Mouse (Mus musculus): ENCODE data around the gene Gm17657. TPM values are rescaled to one million over a fixed set of nuclear protein-coding genes. Genes with fewer than 3 reads are reported as not detected.
A peak's percentile ranks its signal among the peaks of the same experiment; 100 is the strongest.

Gm17657 gene
- not detected in 2 replicates for polyA plus RNA-seq (2015; fragmentation: Nextera tagmentation; extraction: Ambion mirVana)

DNA sequence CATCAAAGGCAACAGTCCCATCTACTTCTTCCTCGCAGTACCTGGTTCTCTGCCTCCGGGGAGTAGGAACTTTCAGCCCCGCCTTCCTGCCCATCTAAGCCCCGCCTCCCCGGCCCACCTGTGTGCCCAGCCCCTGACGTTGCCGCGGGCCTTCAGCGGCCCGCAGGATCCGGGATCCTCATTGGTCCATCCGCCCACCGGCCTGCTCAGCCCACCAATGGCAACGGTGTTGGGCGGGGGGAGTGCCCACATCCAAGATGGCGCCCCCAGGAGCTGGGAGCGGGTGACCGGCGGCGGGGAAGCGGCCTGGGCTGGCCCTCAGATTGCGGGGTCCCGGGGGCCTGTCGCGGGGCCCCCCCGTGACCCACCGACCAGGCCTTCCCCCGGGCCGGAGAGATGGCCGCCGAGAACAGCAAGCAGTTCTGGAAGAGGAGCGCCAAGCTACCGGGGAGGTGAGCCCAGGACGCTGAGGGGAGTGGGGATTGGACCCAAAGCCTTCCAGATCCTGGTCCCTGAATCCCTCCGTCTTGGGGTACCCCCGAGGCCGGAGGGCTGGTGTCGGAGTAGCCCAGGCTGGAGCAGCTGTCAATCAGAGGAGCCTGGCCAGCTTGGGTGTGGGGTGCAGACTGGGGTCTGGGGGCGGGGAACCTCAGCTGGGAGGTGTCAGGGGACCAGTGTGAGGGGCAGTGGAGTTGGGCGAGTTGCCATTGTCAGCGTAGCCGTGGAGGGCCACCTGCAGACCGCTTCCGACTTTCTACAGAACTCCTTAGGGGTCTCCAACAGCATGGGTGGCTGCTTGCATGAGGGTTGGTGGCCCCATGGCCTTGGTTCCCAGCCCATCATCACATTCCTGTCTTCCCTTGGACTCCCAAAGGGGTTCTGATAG lies at the start of gene Gm17657, which contains the start of gene Tbc1d22b:
Gm17657 (minus strand) TSS at position 96 of the 886 bp plus-strand sequence.
Tbc1d22b (plus strand) TSS at position 243 of the 886 bp plus-strand sequence.
- Histone ChIP-seq H3K9ac (peak within 1 kb of the TSS; percentile 73), H3K4me1 (replicated peaks) (peaks cover 44% of the 10 kb centered on the region), H3K27me3 (no peaks in the 10 kb centered on the region), H3K4me2 (peak within 1 kb of the TSS; percentile 96), H3K36me3 (replicated peaks) (no peaks in the 10 kb centered on the region), H3K27ac (replicated peaks) (peak within 1 kb of the TSS; percentile 49; the same call in 1 of the 2 replicates), H3K9me3 (replicated peaks) (no peaks in the 10 kb centered on the region), H3K4me3 (replicated peaks) (peak within 1 kb of the TSS; percentile 74)
- 2% methylated on average over 44 of the region's 44 CpGs for WGBS (ENCODE audit: insufficient replicate concordance)
- ATAC-seq (ENCODE audit: insufficient read depth) = peak; percentile 94

DNA sequence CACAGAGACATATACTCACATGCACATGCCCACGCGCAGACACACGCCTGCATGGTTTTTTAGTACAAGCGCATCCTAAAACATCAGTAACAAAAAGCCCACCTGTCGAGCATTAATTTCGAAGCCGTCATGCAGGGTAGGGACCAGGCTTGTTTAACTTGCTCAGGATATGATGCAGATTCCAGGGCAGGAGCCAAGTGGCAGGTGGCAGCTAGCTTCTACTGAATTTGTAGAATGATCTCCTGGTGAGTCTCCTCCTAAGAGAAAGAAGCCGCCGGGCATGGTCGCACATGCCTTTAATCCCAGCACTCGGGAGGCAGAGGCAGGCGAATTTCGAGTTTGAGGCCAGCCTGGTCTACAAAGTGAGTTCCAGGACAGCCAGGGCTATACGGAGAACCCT lies 49.6 kb upstream of the Gm17657 start:
- no peak for ATAC-seq (ENCODE audit: insufficient read depth)
- no peak overlapping the region for H3K9ac ChIP-seq
- WGBS (ENCODE audit: insufficient replicate concordance) = 83% methylated on average over 14 of the region's 14 CpGs

DNA sequence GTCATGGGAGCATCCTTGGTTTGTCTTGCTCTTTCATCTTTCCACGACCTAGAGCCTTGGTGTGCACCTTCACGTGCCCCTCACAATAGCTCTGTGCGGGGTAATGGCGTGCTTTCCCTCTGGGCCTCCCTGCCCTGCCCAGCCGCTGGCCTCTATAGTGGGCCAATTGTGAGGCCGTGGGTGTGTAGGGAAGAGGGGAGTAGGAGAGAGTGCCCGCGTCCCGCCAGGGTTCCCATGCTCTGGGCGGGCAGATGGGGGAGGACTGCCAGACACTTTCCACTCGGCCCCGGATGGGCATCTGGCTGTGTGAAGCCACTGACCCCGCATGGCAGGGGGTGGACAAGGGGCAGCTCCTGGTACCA lies 47.3 kb upstream of the Gm17657 start:
- Histone ChIP-seq H3K36me3 (replicated peaks) (peaks cover 13% of the 10 kb centered on the region; the same call in 1 of the 2 replicates), H3K4me3 (replicated peaks) (no peak overlapping the region), H3K9ac (no peak overlapping the region), H3K27ac (replicated peaks) (no peak overlapping the region), H3K4me2 (no peak overlapping the region), H3K9me3 (replicated peaks) (no peaks in the 10 kb centered on the region), H3K4me1 (replicated peaks) (no peaks in the 10 kb centered on the region), H3K27me3 (no peaks in the 10 kb centered on the region)
- 78% methylated on average over 13 of the region's 13 CpGs for WGBS (ENCODE audit: insufficient replicate concordance)
- ATAC-seq (ENCODE audit: insufficient read depth) = no peak

More for the DNA sequence above, 49.6 kb upstream of the Gm17657 start:
- Histone ChIP-seq H3K27me3 (no peaks in the 10 kb centered on the region), H3K4me3 (replicated peaks) (no peak overlapping the region), H3K9me3 (replicated peaks) (no peaks in the 10 kb centered on the region), H3K4me2 (no peak overlapping the region), H3K4me1 (replicated peaks) (no peaks in the 10 kb centered on the region), H3K36me3 (replicated peaks) (peaks cover 20% of the 10 kb centered on the region), H3K27ac (replicated peaks) (no peak overlapping the region)

DNA sequence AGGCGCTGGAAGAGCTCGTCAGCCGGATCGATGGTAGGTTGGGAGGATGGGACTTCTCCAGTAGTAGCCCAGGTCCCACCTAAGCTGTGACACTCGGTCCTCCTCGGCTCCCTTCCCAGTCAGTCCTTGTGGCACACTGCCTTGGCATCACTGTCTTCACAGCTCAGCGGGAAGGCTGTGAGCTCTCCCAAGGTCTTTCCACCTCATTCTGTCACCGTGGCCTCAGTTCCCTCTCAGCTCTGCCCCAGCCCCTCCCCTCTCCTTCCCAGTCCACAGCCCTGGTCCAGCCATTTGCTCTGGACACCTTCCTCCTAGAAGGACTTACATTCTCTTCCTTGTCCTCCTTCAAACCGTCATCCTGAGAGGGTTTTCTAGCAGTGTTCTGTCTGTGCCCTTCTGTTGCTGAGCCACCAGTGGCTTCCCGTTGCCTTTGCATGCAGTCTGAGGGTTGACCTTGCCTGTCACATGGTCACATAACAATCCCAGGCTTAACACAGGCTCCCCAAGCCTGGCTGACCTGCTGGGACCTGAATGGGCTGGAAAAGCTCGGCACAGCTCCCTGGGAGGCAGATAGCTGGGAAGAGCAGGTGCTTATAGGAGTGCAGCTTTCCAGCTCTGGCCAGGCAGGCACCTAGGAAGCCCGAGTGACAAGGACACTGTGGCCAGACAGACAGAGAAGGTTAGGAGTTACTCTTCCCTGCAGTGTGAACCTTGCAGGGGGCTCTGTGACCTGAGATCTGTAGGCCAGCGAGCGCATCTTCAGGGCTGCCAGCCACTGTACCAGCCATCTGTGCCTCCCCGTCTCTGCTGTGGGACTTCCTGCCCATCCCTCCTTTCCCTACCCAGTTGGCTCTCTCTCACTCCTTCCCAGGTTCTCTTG lies 46.7 kb upstream of the Gm17657 start:
- no peak overlapping the region for H3K4me3 ChIP-seq (replicated peaks)
- ATAC-seq (ENCODE audit: insufficient read depth) = no peak
- H3K36me3 ChIP-seq (replicated peaks) = peaks cover 13% of the 10 kb centered on the region; the same call in 1 of the 2 replicates
- H3K27me3 ChIP-seq = no peaks in the 10 kb centered on the region
- H3K4me1 ChIP-seq (replicated peaks) = no peaks in the 10 kb centered on the region
- no peaks in the 10 kb centered on the region for H3K9me3 ChIP-seq (replicated peaks)
- no peak overlapping the region for H3K9ac ChIP-seq
- H3K27ac ChIP-seq (replicated peaks) = no peak overlapping the region
- WGBS (ENCODE audit: insufficient replicate concordance) = 73% methylated on average over 15 of the region's 15 CpGs
- H3K4me2 ChIP-seq = no peak overlapping the region

DNA sequence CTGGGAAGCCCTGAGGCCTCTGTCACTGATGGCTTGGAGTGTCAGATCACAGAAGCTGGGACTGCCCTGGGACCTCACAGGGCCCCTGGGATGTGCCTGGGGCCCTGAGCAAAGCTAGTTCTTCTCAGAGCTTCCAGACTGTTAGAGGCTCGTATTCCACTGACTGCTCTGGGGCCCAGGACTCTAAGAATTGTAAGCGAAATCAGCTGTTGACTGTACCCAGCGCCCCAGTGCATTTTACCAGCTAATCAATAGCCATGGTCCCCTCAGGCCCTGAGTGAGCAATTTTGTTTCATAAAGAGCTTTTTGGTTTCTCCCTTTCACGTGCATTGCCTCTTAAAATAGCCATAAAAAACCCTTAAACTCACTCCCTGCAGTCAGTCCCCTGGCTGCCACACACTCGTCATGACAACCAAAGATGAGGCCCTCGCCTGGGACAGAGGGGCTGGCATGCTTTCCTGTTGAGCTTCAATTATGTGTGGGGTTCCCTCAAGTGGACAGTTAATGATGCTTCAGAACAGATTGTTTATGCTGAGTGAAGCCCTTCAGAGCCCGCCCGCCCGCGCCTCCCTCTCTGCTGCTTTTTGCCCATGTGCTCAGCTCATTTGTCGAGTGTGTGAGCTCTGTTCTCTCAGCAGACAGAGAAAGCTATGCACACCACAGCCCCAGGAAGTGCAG lies 39.9 kb upstream of the Gm17657 start:
- Histone ChIP-seq H3K36me3 (replicated peaks) (peaks cover 1% of the 10 kb centered on the region; the same call in 1 of the 2 replicates), H3K27me3 (no peaks in the 10 kb centered on the region), H3K27ac (replicated peaks) (no peak overlapping the region), H3K9me3 (replicated peaks) (no peaks in the 10 kb centered on the region), H3K4me2 (no peak overlapping the region), H3K9ac (no peak overlapping the region), H3K4me1 (replicated peaks) (peaks cover 2% of the 10 kb centered on the region; the same call in 1 of the 2 replicates), H3K4me3 (replicated peaks) (no peak overlapping the region)
- WGBS (ENCODE audit: insufficient replicate concordance) = 73% methylated on average over 11 of the region's 11 CpGs
- ATAC-seq (ENCODE audit: insufficient read depth) = no peak

DNA sequence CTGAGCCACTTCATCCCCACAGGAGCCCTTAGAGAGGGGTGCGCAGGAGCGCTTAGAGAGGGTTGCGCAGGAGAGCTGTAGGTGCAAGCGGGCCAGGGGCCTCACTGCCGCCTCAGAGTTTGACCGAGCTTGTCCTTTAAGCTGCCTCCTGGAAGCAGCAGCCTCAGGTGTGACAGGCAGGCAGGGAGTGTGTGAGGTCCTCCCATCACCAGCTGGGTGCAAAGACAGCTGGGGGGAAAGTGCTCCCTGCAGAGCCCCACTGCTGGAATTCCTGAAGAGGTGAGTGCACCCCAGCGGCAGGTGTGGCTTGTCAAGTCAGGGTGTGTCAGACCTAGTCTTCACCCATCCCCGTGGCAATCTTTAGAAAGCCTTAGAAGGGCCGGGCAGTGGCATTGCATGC lies 37.5 kb upstream of the Gm17657 start:
- H3K4me1 ChIP-seq (replicated peaks) = peaks cover 10% of the 10 kb centered on the region; the same call in 1 of the 2 replicates
- H3K4me2 ChIP-seq = no peak overlapping the region
- no peaks in the 10 kb centered on the region for H3K9me3 ChIP-seq (replicated peaks)
- H3K36me3 ChIP-seq (replicated peaks) = no peaks in the 10 kb centered on the region
- no peak overlapping the region for H3K9ac ChIP-seq
- no peak overlapping the region for H3K4me3 ChIP-seq (replicated peaks)
- WGBS (ENCODE audit: insufficient replicate concordance) = 73% methylated on average over 9 of the region's 9 CpGs
- H3K27me3 ChIP-seq = no peaks in the 10 kb centered on the region
- no peak overlapping the region for H3K27ac ChIP-seq (replicated peaks)
- no peak for ATAC-seq (ENCODE audit: insufficient read depth)

DNA sequence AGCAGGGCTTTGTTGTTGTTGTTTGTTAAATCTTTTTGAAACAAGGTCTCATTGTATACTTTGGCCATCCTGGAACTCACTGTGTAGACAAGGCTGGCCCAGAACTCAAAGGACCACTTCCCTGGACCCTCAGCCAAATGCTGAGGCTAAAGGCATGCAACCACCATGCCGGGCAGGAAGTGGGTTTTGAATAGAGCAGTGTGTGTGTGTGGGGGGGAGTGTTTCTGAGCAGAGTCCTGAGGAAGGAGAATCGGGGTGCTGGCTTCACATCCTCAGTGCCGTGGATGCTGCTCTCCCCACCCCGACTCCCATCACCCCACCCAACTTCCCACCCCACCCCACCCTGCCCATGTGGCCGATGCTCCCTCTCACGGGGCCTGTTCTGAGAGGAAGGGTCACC lies 36.0 kb upstream of the Gm17657 start:
- no peaks in the 10 kb centered on the region for H3K9me3 ChIP-seq (replicated peaks)
- H3K27ac ChIP-seq (replicated peaks) = no peak overlapping the region
- H3K36me3 ChIP-seq (replicated peaks) = 0 out of 2 replicates have a peak, but pooled peaks cover 9% of the 10 kb centered on the region
- H3K4me1 ChIP-seq (replicated peaks) = peaks cover 14% of the 10 kb centered on the region; the same call in 1 of the 2 replicates
- no peak overlapping the region for H3K4me3 ChIP-seq (replicated peaks)
- no peak overlapping the region for H3K9ac ChIP-seq
- no peak for ATAC-seq (ENCODE audit: insufficient read depth)
- WGBS (ENCODE audit: insufficient replicate concordance) = 60% methylated on average over 6 of the region's 6 CpGs
- H3K4me2 ChIP-seq = no peak overlapping the region
- no peaks in the 10 kb centered on the region for H3K27me3 ChIP-seq

DNA sequence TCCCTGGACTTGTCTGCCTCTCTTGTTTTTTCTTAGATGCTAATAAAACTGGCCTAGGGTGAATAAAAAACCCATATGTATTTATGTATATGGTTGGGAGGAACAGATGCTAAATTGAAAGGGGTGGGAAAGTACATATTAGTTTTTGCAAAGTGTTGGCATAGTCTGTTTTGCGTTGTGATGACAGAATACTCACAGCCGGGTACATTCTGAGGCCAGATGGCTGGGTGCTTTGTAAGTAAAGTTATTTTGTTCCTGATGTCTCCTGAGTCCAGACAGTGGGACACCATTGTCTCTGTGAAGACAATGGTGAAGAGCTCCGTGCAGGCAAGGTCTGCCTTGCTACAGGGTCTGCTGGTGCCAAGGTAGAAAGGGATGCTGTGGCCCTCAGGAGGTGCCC lies 35.3 kb upstream of the Gm17657 start:
- Histone ChIP-seq H3K36me3 (replicated peaks) (0 out of 2 replicates have a peak, but pooled peaks cover 12% of the 10 kb centered on the region), H3K27me3 (no peaks in the 10 kb centered on the region), H3K9me3 (replicated peaks) (no peaks in the 10 kb centered on the region), H3K4me3 (replicated peaks) (no peak overlapping the region), H3K4me2 (no peak overlapping the region), H3K9ac (no peak overlapping the region), H3K4me1 (replicated peaks) (peaks cover 15% of the 10 kb centered on the region; the same call in 1 of the 2 replicates), H3K27ac (replicated peaks) (no peak overlapping the region)
- WGBS (ENCODE audit: insufficient replicate concordance) = 76% methylated on average over 3 of the region's 3 CpGs
- no peak for ATAC-seq (ENCODE audit: insufficient read depth)

DNA sequence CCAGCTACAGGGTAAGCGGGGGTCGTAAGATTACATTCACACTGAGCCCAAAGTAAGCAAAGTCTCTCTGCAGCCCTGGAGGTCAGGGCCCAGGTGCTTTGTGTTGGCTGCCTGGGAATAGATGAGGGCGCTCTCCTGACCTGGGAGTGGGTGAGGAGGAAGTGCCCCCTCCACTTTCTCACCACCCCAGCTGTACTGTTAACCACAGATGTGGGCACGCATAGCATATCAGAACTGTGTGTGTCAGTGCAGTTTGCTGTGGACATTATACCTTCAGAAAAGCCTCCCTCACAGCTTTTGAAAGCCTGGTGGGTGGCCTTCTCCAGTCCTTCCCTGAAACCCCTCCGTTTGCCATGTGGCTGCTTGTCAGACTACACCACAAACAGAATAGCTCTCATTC lies 34.9 kb upstream of the Gm17657 start:
- H3K4me1 ChIP-seq (replicated peaks) = peaks cover 15% of the 10 kb centered on the region; the same call in 1 of the 2 replicates
- no peaks in the 10 kb centered on the region for H3K9me3 ChIP-seq (replicated peaks)
- no peak overlapping the region for H3K27ac ChIP-seq (replicated peaks)
- no peak overlapping the region for H3K4me2 ChIP-seq
- no peaks in the 10 kb centered on the region for H3K27me3 ChIP-seq
- peaks cover 15% of the 10 kb centered on the region for H3K36me3 ChIP-seq (replicated peaks)
- no peak overlapping the region for H3K9ac ChIP-seq
- no peak overlapping the region for H3K4me3 ChIP-seq (replicated peaks)
- WGBS (ENCODE audit: insufficient replicate concordance) = 42% methylated on average over 5 of the region's 5 CpGs
- no peak for ATAC-seq (ENCODE audit: insufficient read depth)

DNA sequence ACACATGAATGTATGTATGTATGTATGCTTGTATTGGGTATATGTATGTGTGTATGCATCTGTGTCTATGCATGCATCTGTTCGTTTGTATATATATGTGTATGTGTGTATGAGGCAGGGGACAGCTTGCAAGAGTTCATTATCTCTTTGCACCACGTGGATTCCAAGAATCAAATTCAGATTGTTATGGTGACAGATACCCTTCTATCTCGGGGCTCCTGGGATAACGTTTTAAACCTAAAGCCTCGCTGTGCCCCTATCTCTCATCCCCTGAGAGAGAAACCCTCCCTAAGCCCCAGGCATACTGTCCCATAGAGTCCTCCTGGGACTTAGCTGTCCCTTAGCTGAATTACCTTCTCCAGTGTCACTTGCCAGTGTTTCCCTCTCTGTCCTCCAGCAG lies 34.1 kb upstream of the Gm17657 start:
- no peak; the same call in 1 of the 2 replicates for ATAC-seq (ENCODE audit: insufficient read depth)

More for the DNA sequence above, 34.1 kb upstream of the Gm17657 start:
- Histone ChIP-seq H3K4me3 (replicated peaks) (no peak overlapping the region), H3K4me2 (no peak overlapping the region), H3K36me3 (replicated peaks) (peaks cover 23% of the 10 kb centered on the region), H3K9me3 (replicated peaks) (no peaks in the 10 kb centered on the region), H3K4me1 (replicated peaks) (peaks cover 15% of the 10 kb centered on the region; the same call in 1 of the 2 replicates), H3K9ac (no peak overlapping the region), H3K27ac (replicated peaks) (no peak overlapping the region), H3K27me3 (no peaks in the 10 kb centered on the region)
- WGBS (ENCODE audit: insufficient replicate concordance) = 21% methylated on average over 5 of the region's 5 CpGs
